Mouse (Mus musculus): Measurements from ENCODE around the gene Nyx. TPM values are rescaled to one million over a fixed set of nuclear protein-coding genes. Genes with fewer than 3 reads are reported as not detected.

Gene Nyx
- polyA plus RNA-seq, 1 experiment from 2014 or later: 0.04 TPM

DNA sequence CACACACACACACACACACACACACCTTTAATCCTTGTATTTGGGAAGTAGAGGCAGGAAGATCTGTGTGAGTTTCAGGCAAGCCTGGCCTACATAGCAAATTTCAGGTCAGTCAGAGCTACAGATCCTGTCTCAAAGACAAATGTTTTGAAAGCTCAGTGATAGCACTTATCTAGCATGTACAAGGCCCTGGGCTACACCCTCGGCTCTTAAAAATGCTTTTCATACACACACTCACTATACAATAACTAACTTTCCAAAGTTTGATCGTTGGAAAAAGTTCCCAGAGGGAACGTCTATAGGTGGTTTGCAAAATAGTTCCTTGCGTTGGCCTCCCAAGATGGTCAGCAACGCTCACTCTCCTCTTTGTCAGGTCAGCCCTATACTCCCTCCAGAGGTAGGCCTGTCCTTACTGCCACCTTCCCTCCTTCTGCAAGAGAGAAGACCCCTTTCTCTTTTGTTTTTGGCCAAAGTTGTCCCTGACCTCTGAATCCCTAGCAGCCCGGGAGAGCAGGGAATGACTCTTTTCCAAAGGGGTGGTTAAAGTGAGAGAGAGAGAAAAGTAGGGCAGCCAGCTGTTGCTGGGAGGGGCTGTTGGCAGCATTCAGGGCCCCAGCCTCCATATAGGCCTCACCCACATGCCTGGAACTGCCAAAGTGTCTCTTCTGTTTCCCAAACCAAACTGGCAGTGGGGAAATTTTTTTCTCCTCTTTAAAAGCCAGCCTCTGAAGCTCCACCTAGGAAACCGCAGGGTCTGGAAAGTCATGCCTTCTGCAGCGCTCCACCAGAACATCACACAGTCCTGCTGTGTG, 29.2 kb downstream of the Nyx start:
- Histone ChIP-seq H3K9ac (ENCODE audit: low read length) (no peak overlapping the region), H3K4me1 (replicated peaks; ENCODE audit: control insufficient read depth, insufficient read depth) (no peaks in the 10 kb centered on the region), H3K4me3 (ENCODE audit: low read depth, low read length) (no peak overlapping the region), H3K9me3 (ENCODE audit: control insufficient read depth, low read length) (no peaks in the 10 kb centered on the region), H3K27me3 (ENCODE audit: control insufficient read depth, insufficient read depth, low read length) (no peaks in the 10 kb centered on the region), H3K27ac (replicated peaks) (0 out of 2 replicates have a peak overlapping the region, but pooled peaks have one; percentile 18), H3K4me2 (replicated peaks; ENCODE audit: low read depth) (no peak overlapping the region), H3K36me3 (ENCODE audit: control insufficient read depth, insufficient read depth, low read length) (no peaks in the 10 kb centered on the region)
- no peak for DNase-seq (ENCODE audit: low spot score)
- ATAC-seq (ENCODE audit: low FRiP score, low TSS enrichment): no peak
- 68% methylated on average over 8 of the region's 8 CpGs for WGBS
- TF ChIP-seq EP300 (optimal IDR thresholded peaks at IDR 0.05) (no peak), CTCF (IDR thresholded peaks at IDR 0.05; ENCODE audit: low read depth) (no peak)

DNA sequence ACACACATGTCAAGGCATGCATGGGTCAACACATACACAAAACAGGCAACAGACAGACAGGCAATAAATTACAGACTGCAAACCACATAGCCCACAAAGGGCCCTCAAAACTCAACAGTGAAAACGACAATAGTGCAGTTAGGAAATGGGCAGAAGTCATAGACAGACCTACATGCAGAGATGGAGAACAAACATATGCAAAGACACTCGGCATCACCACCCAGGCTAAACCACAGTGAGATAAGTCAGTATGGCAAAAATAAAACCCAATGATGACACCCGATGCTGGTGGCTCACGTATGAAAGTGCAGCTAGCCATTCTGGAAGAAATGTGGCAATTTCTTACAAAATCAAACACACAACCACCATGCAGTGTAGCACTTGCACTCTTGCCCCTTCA, 34.4 kb downstream of the Nyx start:
- no peaks in the 10 kb centered on the region for H3K36me3 ChIP-seq (ENCODE audit: control insufficient read depth, insufficient read depth, low read length)
- H3K9ac ChIP-seq (ENCODE audit: low read length): no peak overlapping the region
- ATAC-seq (ENCODE audit: low FRiP score, low TSS enrichment) (no peak), DNase-seq (ENCODE audit: low spot score) (no peak)
- H3K4me2 ChIP-seq (replicated peaks; ENCODE audit: low read depth): no peak overlapping the region
- no peak for TF ChIP-seq CTCF (IDR thresholded peaks at IDR 0.05; ENCODE audit: low read depth)
- no peak for TF ChIP-seq EP300 (optimal IDR thresholded peaks at IDR 0.05)
- no peaks in the 10 kb centered on the region for H3K9me3 ChIP-seq (ENCODE audit: control insufficient read depth, low read length)
- H3K27ac ChIP-seq (replicated peaks): no peak overlapping the region
- H3K4me3 ChIP-seq (ENCODE audit: low read depth, low read length): no peak overlapping the region
- H3K4me1 ChIP-seq (replicated peaks; ENCODE audit: control insufficient read depth, insufficient read depth): no peaks in the 10 kb centered on the region
- H3K27me3 ChIP-seq (ENCODE audit: control insufficient read depth, insufficient read depth, low read length): no peaks in the 10 kb centered on the region
- WGBS: 68% methylated on average over 4 of the region's 4 CpGs

DNA sequence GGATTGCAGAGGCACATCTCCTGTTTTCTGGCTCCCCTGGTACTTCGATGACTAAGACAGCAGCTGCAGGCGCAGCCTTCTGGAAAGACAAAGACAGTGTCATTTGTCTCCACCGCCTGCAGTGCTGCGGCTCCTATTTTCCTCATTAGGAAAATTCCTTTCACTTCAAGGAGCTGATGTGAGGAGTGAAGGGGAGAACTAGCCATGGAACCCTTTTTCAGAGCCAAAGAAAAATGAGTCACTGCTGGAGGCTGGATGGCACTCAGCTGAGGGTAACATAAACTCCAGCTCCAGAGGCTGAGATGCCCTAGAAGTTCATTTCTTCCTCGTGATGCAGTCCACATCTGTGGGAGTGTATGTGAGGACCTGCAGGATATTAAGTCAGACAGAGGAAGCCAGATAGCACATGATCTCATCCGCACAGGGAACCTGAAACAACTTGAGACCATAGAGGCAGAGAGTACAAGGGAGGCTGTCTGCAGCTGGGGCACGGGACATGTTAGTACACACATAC, 37.0 kb downstream of the Nyx start:
- H3K9me3 ChIP-seq (ENCODE audit: control insufficient read depth, low read length): no peaks in the 10 kb centered on the region
- no peak overlapping the region for H3K27ac ChIP-seq (replicated peaks)
- H3K27me3 ChIP-seq (ENCODE audit: control insufficient read depth, insufficient read depth, low read length): no peaks in the 10 kb centered on the region
- 44% methylated on average over 7 of the region's 7 CpGs for WGBS
- no peak overlapping the region for H3K4me3 ChIP-seq (ENCODE audit: low read depth, low read length)
- H3K4me1 ChIP-seq (replicated peaks; ENCODE audit: control insufficient read depth, insufficient read depth): no peaks in the 10 kb centered on the region
- DNase-seq (ENCODE audit: low spot score) (no peak), ATAC-seq (ENCODE audit: low FRiP score, low TSS enrichment) (no peak)
- no peaks in the 10 kb centered on the region for H3K36me3 ChIP-seq (ENCODE audit: control insufficient read depth, insufficient read depth, low read length)
- H3K9ac ChIP-seq (ENCODE audit: low read length): no peak overlapping the region
- H3K4me2 ChIP-seq (replicated peaks; ENCODE audit: low read depth): no peak overlapping the region
- TF ChIP-seq CTCF (IDR thresholded peaks at IDR 0.05; ENCODE audit: low read depth): no peak
- no peak for TF ChIP-seq EP300 (optimal IDR thresholded peaks at IDR 0.05)

DNA sequence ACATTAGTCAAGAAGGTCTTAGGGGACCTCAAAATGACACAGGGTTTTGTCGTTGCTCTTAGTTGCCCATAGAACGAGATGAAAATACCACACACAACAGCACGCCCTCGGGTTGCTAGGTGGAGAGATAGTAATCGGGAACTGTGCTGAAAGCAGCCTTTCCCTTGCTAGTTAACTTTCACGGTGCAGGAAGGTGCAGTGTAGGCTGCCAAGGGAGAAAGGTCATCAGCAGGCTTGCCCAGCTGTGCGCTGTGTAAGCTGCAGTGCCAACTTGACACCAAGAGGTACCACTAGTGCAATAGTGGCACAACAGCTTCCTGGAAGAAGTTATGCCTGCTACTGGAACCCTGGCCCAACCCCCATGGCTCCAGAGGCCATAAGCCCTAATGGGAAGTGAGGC, 38.5 kb downstream of the Nyx start:
- TF ChIP-seq EP300 (optimal IDR thresholded peaks at IDR 0.05): no peak
- no peak for TF ChIP-seq CTCF (IDR thresholded peaks at IDR 0.05; ENCODE audit: low read depth)
- Histone ChIP-seq H3K4me3 (ENCODE audit: low read depth, low read length) (no peak overlapping the region), H3K4me1 (replicated peaks; ENCODE audit: control insufficient read depth, insufficient read depth) (no peaks in the 10 kb centered on the region), H3K4me2 (replicated peaks; ENCODE audit: low read depth) (no peak overlapping the region), H3K27me3 (ENCODE audit: control insufficient read depth, insufficient read depth, low read length) (no peaks in the 10 kb centered on the region), H3K9ac (ENCODE audit: low read length) (no peak overlapping the region), H3K9me3 (ENCODE audit: control insufficient read depth, low read length) (no peaks in the 10 kb centered on the region), H3K36me3 (ENCODE audit: control insufficient read depth, insufficient read depth, low read length) (no peaks in the 10 kb centered on the region), H3K27ac (replicated peaks) (no peak overlapping the region)
- DNase-seq (ENCODE audit: low spot score) (no peak), ATAC-seq (ENCODE audit: low FRiP score, low TSS enrichment) (no peak)
- WGBS: 83% methylated on average over 7 of the region's 7 CpGs

DNA sequence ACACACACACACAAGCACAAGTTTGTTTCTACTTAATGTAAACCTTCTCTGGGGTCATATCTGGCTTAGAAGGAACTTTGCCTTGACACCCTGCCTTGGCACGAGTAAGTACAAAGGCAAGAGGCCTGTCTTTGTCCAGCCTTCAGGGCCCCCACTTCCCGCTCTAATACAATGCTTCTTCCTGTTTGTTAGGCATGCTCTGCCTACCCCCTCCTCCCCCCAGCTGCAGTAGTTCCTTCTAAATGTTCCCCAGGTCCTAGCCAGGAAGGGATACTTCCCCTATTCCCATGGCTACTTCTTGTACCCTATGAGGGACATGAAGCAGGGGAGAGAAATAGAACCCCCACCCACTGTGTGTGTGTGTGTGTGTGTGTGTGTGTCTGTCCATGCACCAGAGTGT, 40.5 kb downstream of the Nyx start:
- TF ChIP-seq CTCF (IDR thresholded peaks at IDR 0.05; ENCODE audit: low read depth) (no peak), EP300 (optimal IDR thresholded peaks at IDR 0.05) (no peak)
- Histone ChIP-seq H3K4me2 (replicated peaks; ENCODE audit: low read depth) (no peak overlapping the region), H3K27me3 (ENCODE audit: control insufficient read depth, insufficient read depth, low read length) (no peaks in the 10 kb centered on the region), H3K36me3 (ENCODE audit: control insufficient read depth, insufficient read depth, low read length) (no peaks in the 10 kb centered on the region), H3K4me3 (ENCODE audit: low read depth, low read length) (no peak overlapping the region), H3K9ac (ENCODE audit: low read length) (no peak overlapping the region), H3K9me3 (ENCODE audit: control insufficient read depth, low read length) (no peaks in the 10 kb centered on the region), H3K27ac (replicated peaks) (no peak overlapping the region), H3K4me1 (replicated peaks; ENCODE audit: control insufficient read depth, insufficient read depth) (no peaks in the 10 kb centered on the region)
- ATAC-seq (ENCODE audit: low FRiP score, low TSS enrichment): peak; percentile 53; the same call in 1 of the 2 replicates
- 44% methylated on average over 2 of the region's 2 CpGs for WGBS
- DNase-seq (ENCODE audit: low spot score): no peak

DNA sequence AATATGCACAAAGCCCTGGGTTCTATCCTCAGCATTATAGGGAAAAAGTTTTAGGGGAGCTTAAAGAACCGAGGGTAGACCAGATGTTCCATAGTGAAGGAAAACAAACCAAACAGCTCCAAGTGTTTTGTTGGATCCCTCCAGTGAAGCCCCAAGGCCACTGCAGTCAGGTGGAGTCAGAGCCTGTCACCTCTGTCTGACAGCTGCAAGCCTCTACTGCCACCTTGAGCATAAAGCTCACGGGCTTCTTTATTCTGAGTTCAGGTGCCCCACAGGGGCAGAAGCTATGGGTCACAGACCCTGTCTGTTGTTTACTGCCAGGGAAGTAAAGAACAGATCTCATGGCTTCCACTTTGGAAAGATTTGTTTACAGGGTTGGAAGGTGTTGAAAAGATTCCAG, 47.2 kb downstream of the Nyx start:
- H3K9ac ChIP-seq (ENCODE audit: low read length): no peak overlapping the region
- peak; percentile 21 for DNase-seq (ENCODE audit: low spot score)
- ATAC-seq (ENCODE audit: low FRiP score, low TSS enrichment): no peak
- H3K36me3 ChIP-seq (ENCODE audit: control insufficient read depth, insufficient read depth, low read length): no peaks in the 10 kb centered on the region
- TF ChIP-seq EP300 (optimal IDR thresholded peaks at IDR 0.05) (no peak), CTCF (IDR thresholded peaks at IDR 0.05; ENCODE audit: low read depth) (peak; percentile 61)
- no peak overlapping the region for H3K4me3 ChIP-seq (ENCODE audit: low read depth, low read length)
- H3K9me3 ChIP-seq (ENCODE audit: control insufficient read depth, low read length): no peaks in the 10 kb centered on the region
- 51% methylated on average over 2 of the region's 2 CpGs for WGBS
- H3K27ac ChIP-seq (replicated peaks): no peak overlapping the region
- H3K4me2 ChIP-seq (replicated peaks; ENCODE audit: low read depth): no peak overlapping the region
- H3K4me1 ChIP-seq (replicated peaks; ENCODE audit: control insufficient read depth, insufficient read depth): no peaks in the 10 kb centered on the region
- no peaks in the 10 kb centered on the region for H3K27me3 ChIP-seq (ENCODE audit: control insufficient read depth, insufficient read depth, low read length)

All from stomach, postnatal 0 days (tissue).